Mouse (Mus musculus) bone marrow macrophage, adult 2 months (primary cell): ENCODE data around the gene Rap1gap2. TPM values are rescaled to one million over a fixed set of nuclear protein-coding genes. Genes with fewer than 3 reads are reported as not detected.
A peak's percentile ranks its signal among the peaks of the same experiment; 100 is the strongest.

Experiments
- H3K27ac ChIP-seq: 2 replicates; pipeline ENCODE4 v1.5.1; 2012; ENCODE audit warnings: low read depth, low read length; ENCODE audit not compliant: insufficient read depth
- H3K4me1 ChIP-seq: 2 replicates; pipeline ENCODE4 v1.6.1; 2012; ENCODE audit warnings: low read length; ENCODE audit not compliant: control insufficient read depth, insufficient read depth
- H3K4me3 ChIP-seq: 2 replicates; pipeline ENCODE4 v1.5.1; 2012; ENCODE audit warnings: mild to moderate bottlenecking, low read length, moderate library complexity; ENCODE audit not compliant: insufficient read depth
- CTCF ChIP-seq: IDR thresholded peaks from 2 replicates; pipeline ENCODE4 v1.5.1; 2012; ENCODE audit warnings: low read depth, mild to moderate bottlenecking, low read length, moderate library complexity
- POLR2A ChIP-seq: IDR thresholded peaks from 2 replicates; pipeline ENCODE4 v1.6.1; 2012; ENCODE audit warnings: mild to moderate bottlenecking, low read depth, low read length, borderline replicate concordance
- polyA plus RNA-seq: library from polyadenylated mRNA; stranded (reverse); fragments of >200 nt; gene quantifications from 2 replicates; pipeline ENCODE4 v1.2.4, GENCODE M21; 2012; ENCODE audit not compliant: missing spikeins, insufficient read depth, insufficient read length

Rap1gap2 gene
- polyA plus RNA-seq, 1 experiment, result 0.63 TPM

DNA sequence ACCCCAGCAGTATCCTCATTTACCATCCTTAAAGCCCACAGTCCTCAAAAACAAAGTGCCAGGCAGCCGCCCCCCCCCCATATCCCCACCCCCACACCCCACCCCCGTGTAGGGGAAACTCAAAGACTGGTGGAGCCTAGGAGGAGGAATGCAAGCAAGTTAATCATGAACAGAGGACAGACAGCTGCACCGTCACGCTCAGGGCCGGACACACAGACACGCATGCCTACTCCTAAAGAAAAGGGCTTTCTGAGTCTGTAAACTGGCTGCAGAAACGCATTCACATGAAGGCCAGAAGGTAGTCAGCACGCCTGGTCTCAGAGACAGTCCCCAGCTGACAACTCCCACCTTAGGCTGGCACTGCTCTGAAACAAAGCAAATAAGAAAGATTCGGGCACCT lies 85.1 kb downstream of the Rap1gap2 start:
- Histone ChIP-seq H3K27ac (no peak overlapping the region), H3K4me3 (no peak overlapping the region), H3K4me1 (peaks cover 2% of the 10 kb centered on the region)
- no peak for TF ChIP-seq CTCF
- TF ChIP-seq POLR2A, result no peak

DNA sequence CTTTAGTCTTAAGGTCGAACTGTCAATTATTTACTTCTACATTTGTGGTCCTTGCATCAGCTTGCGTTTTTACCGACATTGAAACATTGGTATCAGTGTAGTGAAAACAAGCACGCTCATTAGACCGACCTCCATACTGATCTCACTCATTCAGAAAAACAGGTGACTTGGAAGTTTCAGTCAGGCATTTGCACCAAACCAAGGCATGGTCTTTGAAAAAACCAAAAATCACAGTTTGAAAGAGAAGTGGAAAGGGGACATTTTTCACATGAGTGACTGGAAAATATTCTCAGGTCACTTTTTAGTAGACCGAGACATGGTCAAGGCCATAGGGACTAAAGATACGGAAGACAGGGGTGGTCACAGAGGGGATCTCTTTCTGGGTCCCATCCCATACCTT lies 85.5 kb downstream of the Rap1gap2 start:
- no peak overlapping the region for H3K4me3 ChIP-seq
- no peak for TF ChIP-seq CTCF
- TF ChIP-seq POLR2A, result no peak
- H3K27ac ChIP-seq, result no peak overlapping the region
- H3K4me1 ChIP-seq, result peaks cover 2% of the 10 kb centered on the region

DNA sequence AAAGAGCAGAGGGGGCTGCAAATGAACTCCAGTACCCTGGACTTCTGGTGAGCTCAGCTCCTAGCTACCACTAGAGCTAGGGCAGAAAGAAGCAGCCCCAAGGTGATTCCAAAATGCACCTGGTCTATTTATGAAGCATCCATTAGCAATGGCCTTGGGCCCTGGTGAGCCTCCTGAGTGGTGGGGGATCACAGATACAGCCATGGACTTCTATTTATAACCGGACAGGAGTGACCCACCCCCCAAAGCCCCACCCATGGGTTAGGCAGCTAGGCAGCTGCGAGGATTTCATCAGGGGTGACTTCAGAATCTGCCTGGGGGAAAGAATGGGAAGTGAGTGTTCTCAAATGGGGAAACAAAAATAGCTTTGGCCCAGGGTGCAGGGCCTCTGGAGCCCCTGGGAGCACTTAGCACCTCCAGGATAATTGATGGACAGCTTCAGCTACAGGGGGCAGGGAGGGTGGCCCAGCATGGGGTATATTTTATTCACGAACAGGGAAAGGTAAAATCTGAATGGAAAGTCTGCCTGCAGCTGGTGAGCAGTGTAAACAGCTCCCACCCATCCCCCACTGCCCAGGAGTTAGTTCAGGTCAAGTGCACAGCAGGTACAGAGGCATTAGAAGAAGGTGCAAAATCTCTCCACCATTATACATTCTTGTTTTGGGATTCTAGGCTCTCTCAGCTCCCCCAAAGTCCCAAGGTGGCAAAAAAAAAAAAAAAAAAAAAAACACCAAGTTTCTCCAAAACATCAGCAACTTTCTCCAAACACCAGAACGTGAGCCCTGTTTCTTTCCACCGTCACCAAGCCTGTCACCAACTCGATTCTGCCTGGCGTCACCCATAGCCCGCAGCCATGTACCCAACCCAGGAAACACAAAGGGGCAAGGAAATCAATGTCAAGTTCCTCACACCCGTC lies 86.4 kb downstream of the Rap1gap2 start:
- Histone ChIP-seq H3K27ac (no peak overlapping the region), H3K4me3 (no peak overlapping the region), H3K4me1 (peaks cover 2% of the 10 kb centered on the region)
- TF ChIP-seq POLR2A (no peak), CTCF (no peak)

DNA sequence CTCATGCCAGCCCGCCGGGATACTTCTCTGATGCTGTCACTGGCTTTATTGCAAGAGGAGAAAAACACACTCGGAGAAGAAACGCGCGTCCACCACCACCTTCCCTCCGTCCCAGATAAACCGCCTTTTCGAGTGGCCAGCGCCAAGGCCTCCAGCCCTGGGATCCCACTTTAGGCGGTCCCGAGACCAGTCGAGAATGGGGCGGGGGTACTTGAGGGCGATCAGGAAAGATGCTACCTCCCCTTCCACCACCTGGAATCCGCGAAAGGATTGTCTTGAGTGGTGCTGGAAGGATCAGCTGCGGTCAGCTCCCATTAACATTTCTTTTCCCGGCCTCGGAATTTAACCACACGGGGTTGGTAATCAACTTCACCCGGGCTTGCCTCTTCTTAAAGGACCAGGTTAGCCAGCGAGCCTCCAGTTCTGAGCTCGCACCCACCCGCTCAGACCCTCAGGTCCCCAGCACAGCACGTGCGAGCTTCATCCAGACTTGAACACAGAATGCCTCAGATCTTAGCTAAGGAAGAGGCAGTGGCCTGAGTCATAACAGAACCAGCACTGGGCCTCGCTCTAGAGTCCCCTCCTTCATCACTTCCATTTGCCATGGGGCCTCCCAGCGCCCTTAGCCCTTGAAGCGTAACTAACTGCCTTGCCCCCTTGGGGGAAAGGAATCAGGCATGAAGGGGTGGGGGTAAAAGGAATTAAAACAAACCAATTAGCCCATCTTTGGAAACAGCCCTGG lies 87.3 kb downstream of the Rap1gap2 start:
- TF ChIP-seq CTCF, result no peak
- TF ChIP-seq POLR2A, result no peak
- H3K27ac ChIP-seq, result no peak overlapping the region
- H3K4me3 ChIP-seq, result peak overlapping the region; percentile 45; the same call in 1 of the 2 replicates
- peaks cover 2% of the 10 kb centered on the region for H3K4me1 ChIP-seq

DNA sequence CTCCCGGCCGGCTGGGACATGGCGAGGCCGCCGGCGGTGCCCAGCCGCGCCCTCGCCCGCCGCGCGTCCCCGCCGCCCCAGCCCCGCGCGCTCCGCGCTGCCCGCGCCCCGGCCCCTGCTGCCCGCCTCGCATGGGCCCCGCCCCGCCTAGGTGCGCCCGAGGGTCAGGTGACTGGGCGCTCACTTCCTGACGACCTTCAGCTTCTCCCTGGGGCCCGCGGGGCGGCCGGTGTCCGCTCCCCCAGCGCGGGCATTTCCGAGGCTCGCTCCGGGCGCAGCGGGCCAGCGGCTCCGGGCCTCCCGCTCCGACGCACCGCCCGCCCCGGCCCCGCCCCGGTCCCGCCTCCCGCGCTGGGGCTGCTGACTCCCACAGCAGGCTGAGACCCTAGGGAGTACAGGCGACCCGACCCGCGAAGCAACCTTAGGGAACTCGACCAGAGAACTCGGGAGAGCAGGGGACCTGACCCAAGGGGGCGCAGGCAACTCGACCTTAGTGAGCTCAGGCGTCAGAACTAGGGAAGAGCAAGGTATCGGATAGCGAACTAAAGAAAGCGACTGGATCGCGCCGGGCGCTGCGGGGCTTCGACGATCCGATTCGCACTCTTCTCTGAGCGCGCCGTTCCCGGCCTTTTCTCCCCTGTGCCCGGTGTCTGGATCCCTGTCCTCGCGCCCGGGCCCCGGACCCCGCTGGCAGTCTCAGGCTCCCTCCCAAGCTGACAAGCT lies 88.1 kb downstream of the Rap1gap2 start:
- Histone ChIP-seq H3K4me3 (peak overlapping the region; percentile 45), H3K4me1 (peaks cover 2% of the 10 kb centered on the region), H3K27ac (no peak overlapping the region)
- TF ChIP-seq POLR2A (no peak), CTCF (no peak)

DNA sequence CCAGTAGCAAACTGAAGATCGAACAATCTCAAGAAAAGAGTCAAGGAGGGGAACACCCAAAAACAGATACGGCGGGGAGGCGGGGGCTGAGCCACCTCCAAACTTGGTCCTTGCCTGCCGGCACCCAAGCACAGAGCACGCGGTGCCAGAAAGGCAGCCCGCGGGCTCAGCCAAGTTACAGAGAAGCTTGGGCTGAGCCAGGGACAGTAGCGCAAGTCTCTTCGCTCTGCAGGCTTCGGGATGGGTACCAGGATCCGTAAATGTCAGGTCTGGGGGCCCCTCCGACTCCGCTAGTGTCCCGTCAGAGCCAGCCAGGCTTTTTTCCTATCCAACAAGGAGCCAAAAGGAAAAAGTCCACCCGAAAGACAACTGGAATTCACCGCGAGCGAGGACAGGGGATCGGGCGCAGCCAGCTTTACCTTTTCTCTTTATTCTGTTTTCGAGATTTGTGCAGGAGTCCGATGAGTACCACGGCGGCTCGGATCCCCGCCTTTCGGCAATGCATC lies 88.7 kb downstream of the Rap1gap2 start:
- Histone ChIP-seq H3K4me3 (peak overlapping the region; percentile 45), H3K4me1 (peaks cover 2% of the 10 kb centered on the region), H3K27ac (no peak overlapping the region)
- TF ChIP-seq CTCF (no peak), POLR2A (no peak)

DNA sequence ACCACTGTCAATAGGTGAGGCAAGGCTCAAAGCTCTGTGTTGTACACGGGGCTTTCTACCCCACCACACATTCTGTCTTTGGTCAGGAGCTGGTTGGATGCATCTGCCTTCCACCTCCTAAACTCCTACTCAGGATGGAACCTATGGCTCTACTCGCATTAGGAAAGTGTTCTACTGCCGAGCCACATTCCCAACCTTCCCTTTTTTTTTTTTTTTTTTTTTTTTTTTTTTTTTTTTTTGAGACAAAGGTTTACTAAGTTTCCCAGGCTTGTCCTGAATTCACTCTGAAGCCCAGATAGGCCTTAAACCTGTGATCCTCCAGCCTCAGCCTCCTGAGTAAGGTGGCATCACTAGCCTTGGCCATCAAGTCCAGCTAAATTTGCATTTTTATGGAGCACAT lies 90.5 kb downstream of the Rap1gap2 start:
- TF ChIP-seq POLR2A, result no peak
- no peak for TF ChIP-seq CTCF
- Histone ChIP-seq H3K4me3 (no peak overlapping the region), H3K27ac (no peak overlapping the region), H3K4me1 (peaks cover 2% of the 10 kb centered on the region)

DNA sequence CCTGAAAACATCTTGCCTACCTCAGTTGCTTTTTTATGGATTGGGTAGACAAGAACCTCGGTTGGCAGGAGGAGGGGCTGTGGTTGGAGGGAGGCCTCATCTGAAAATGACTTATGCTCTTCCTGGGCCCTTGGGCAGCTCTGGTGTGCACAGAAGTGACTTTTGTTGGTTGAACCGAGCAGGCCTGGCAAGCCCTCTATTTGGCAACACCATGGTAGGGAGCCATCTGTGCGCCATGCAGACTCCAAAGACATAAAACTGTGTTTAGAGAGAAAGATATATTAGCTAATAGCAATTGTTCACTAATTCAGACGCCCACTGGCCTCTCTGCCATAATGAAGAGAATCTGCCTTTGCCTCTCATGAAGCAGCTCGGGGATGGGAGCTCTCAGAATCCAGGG lies 94.6 kb downstream of the Rap1gap2 start:
- no peak for TF ChIP-seq CTCF
- TF ChIP-seq POLR2A, result no peak
- Histone ChIP-seq H3K4me3 (no peak overlapping the region), H3K4me1 (no peaks in the 10 kb centered on the region), H3K27ac (no peak overlapping the region)

DNA sequence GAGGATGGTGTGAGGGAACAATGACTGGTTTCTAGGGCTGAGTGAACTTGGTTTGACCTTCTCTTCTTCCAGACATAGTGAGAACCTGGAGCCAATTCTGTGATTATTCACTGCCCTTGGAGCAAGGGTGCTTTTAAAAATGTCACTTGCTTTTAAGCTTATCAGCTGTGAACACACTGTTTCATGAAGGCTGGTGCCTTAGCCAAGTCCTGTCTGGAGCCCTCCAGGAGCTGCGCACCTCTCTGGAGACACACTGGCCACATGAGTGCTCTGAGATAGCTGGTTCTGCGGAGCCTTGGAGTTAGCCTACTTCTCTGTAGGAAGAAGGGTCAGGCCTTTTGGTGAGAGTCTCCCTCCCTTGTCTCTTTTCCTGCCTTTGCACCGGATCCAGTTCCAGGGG lies 95.7 kb downstream of the Rap1gap2 start:
- no peaks in the 10 kb centered on the region for H3K4me1 ChIP-seq
- TF ChIP-seq POLR2A, result no peak
- no peak overlapping the region for H3K27ac ChIP-seq
- no peak overlapping the region for H3K4me3 ChIP-seq
